Mouse (Mus musculus): ENCODE measurements around the gene Gsc. TPM values are rescaled to one million over a fixed set of nuclear protein-coding genes. Genes with fewer than 3 reads are reported as not detected.
"Not testable (repeated sequence)": the region's sequence is repeated elsewhere in the genome, so short reads cannot be mapped to it uniquely, and the experiment has no call there.

Gsc gene
- polyA plus RNA-seq, 2 experiments from 2014 or later, result not detected

DNA sequence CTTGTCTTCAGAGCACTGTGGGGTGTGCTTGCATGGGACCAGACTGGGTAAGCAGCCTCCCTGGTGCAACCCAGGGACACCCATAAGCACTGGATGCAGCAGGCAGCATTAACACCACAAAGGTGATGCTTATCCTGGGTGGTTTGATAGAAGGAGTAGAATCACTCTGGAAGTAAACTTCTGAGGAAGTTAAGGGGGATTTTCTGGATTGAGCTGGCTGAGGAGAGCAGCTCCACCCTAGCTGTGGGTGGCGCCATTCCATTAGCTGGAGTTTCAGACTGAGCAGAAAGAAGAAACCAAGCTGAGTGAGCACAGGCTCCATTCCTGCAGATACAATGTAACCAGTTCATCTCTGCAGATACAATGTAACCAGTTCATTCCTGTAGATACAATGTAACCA, 20.1 kb downstream of the Gsc start:
- no peak for ATAC-seq

DNA sequence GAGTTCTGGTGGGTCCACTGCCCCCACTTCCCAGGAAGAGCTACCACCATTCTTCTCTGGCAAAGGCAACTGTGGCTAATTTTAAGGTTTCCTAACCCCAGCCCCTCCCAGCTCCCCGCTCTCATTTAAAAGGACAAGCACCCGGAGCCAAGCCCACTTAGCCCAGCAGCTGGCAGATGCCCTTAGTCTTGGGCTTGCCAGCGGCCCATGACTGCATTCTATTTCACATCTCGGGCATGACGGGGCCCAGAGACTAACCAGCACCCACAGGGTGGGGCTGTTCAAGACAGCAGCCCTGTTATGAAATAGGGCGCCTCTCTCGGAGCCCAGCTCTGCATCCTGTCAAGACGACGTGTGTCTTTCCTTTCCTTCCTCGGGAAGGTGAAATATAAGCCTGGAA, 22.9 kb downstream of the Gsc start:
- ATAC-seq, result no peak

DNA sequence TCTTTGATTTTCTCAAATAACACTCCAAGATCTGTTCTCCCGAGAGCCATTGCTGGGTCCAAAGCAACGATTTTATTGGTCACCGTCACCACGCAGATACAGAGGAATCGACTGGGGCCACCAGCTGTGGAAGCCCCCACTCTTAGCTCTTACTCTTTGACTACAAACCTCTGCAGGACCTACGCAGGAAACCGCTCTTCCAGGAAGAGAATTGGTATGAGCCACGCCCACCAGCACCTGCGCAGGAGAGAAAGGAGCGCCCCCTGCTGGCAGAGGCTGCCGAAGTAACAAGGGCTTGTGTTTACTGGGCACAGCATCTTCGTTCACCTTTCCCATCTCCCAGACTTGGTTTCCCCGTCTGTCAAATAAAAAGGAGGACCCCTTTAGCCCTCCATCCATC, 25.0 kb downstream of the Gsc start:
- ATAC-seq, result no peak

DNA sequence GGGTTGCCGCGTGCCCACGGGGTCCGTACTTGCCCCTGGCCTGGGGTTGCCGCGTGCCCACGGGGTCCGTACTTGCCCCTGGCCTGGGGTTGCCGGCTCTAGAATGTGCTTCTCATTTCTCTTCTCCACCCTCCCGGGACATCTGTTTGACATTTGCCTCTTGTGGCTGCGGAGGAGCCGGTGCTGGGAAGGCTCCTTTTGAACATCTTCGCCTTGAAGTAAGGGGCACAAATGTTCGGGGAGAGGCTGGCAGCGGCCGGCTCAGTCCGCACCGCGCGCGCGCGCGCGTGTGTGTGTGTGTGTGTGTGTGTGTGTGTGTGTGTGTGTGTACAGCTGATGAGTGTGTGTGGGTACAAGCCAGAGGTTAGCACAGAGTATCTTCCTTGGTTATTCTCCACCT, 26.1 kb downstream of the Gsc start:
- ATAC-seq, result not testable (repeated sequence)

DNA sequence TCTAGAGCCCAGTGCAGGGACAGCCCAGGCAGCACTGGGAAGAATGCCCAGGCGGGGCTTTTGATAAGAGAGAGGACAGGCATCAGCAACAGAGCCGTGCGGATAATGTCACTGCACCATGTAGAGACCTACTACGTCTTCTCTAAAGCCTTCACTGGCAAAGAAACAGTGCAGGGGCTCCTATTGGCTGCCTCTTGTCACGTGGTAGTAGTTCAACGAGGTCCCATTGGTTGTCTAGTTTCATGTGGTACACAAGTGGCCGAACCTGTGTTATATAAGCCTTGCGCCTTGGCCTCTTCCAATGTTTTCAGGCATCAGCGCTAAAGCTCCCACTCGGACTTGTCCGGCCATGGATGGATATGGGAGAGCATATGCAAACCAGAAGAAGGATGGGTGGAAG, 29.4 kb downstream of the Gsc start:
- no peak for ATAC-seq

DNA sequence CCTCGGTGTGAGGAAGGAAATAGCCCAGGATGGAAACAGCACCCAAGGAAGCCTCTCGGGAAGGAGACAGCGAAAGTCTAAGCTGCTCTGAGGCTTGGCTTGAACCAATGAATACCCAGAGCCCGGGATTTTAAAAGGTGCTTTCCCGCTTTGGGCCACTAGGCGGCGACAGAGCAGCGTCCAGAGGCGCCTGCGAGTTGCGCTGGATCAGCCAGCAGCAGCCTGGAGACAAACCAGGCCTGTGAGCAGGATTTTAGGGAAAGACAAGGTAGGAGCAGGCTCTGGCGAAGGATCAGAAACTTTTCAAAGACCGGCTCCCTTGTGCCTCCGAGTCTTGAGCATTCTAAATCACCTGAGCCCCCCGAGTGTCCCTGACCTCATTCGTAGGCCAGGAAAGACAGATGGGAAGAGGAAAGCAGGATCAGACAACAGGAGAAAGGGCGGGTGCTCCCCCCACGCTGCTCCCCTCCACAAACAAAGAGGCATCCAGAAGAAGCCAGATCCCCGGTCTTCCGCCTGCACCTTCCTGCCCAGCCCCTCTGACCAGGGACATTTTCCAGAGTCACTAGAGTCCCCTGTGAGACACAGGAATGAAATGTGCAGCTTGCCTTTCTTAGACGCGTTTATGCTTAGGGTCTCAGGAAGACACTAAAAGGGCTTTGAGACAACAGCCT, 32.9 kb downstream of the Gsc start:
- ATAC-seq, result no peak

DNA sequence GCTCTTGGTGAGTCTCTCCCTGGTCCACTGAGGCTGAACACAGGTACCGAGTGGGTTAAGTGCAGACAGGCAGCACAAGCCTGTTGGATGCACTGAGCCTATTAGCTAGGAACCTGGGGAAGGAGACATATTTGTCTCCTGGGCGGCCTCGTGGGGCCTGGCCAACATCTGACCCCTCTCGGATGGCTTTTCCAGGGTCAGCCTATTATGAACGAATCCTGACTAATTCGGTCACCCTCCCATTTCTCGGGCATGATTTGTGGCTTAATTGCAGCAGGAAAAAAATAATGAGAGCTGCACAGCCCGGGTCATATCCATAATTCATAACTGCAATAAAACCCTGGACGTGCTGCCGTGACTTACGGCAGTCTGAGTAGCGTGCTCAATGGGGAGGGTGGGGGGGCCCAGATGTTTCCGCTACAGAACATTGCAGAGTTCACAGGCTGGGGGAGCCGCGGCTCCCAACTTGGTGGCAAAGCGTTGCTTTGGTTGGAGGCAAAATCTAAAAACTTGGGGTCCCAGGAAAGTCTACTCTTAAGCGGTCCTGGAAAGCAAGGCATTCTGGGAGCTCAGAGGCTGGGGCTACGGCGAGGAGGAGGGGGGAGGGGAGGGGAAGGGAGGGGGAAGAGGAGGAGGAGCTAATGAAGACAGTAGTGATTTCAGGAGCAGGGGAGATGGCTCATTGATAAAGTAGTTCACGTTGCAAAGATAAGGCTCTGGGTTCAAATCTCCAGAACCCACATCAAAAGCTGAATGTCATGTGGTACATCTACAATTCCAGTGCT, 39.0 kb downstream of the Gsc start:
- no peak for ATAC-seq

DNA sequence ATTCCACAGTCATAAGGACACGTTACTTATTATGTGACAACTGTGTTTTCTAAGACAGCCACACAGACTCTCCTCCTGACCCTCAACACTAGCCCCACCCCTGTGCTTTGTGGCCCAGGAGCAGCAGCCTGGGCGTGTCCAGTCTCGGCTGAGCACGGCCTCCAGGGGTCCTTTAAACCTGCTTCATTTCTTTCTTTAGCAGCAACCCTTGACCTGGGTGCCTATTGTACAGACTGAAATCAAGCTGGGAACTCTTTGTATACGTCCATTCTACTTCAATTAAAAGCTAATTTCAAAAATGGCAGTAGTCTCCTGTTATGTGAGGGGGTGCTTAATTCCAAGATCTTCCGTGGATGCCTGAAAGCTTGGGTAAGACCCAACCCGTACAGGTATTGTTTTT, 39.9 kb downstream of the Gsc start:
- ATAC-seq, result no peak

DNA sequence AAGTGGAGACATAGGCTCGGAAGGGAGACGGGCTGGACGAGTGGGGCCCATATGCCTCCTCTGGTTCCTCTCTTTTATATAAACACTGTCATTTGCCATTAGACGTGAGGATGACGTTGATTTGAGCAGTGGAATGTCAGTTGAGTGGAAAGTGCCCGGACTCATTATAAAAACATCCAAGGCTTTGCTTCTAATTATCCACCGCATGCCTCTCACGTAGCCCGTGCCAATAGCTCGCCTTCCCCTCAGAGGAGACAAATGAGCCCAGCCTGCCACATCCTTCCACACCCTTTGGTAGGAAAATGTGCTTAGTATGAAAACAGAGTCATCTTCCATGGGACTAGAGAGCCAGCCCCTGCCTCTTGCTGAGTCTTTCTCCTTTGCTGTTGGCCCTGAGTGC, 41.8 kb downstream of the Gsc start:
- ATAC-seq, result no peak

DNA sequence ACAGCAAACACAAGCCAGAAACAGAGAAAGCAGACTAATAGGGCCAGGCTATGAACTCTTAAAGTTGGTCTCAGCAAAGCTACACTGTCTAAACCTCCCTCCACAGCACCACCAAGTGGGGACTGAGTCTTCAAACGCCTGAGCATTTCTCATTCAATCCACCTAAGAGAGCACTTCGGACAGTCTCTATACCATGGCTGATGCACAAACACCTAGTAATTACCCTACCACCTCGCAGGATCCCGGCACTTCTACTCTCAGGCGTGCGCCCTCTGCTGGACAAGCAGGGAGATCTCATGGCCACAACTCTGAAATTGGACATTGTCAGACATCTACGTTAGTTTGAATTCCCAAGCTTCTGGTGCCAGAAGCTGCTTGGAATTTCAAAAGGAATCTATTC, 46.2 kb downstream of the Gsc start:
- ATAC-seq, result no peak

DNA sequence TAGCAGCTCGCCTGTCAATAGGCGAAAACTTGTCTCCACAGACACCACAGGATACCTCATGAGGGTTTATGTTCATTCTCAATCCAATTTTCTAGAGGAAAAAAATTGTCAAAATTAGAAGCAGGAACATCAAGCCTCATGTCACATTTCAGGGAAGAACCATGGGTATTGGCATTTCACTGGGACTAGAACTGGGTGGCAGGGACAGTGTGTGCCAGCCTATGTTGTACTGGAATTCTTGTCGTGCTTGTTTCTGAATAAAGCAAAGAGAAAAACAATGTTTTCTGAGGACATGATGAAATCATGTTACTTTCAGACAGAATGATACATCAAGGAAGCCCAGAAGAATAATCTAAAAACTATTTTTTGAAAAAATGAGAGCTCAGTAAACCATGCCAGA, 47.5 kb downstream of the Gsc start:
- ATAC-seq, result no peak

DNA sequence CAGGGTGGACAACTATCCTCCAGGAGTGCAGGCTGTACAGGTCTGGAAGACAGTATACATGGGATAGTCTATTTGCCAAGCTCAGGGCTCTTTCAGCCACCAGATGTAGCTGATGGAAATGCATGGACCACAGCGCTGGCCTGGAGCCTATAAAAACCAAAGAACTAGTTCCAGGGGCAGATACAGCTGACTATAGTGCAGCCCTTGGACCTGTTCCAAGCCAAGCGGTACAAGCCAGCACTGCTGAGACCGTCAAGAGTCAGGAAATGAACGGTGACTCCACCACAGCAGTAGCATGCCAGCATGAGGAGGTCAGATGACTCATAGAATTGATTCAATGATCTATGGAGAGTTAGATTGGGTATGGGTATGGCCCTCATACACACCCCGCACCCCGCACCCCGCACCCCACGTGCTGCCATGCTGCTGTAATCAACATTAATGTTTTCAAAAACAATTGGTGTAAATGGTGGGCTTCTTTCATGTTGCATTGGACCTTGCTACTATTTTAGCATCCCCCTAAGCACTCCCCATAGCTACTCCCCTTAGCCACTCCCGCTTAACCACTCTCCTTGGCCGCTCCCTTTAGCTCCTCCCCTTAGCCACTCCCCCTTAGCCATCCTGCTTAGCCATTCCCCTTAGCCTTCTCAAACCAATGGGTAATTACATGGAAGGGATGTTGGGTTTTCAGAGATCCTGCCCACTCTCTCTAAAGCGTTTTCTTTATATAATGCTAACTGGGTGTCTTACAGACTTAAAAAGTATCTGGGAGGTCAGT, 50.3 kb downstream of the Gsc start:
- ATAC-seq, result no peak

Other genes starting within 250 kb of the Gsc start
- gene Serpina3g, start 237.1 kb downstream of the Gsc start, polyA plus RNA-seq (2017; shearing (Covaris generic)), result 100 to 1,000 TPM; 212 to 230 TPM
- gene Serpina3i, start 210.2 kb downstream of the Gsc start, polyA plus RNA-seq (2017; shearing (Covaris generic)), result not detected
- not detected for gene Serpina3j, start 158.8 kb downstream of the Gsc start, polyA plus RNA-seq (2017; shearing (Covaris generic))
- not detected for gene Serpina3k, start 134.8 kb downstream of the Gsc start, polyA plus RNA-seq (2017; shearing (Covaris generic))
- gene Serpina3m, start 134.8 kb downstream of the Gsc start, polyA plus RNA-seq (2017; shearing (Covaris generic)), result not detected
- not detected for gene Serpina3n, start 66.6 kb downstream of the Gsc start, polyA plus RNA-seq (2017; shearing (Covaris generic))